Mouse (Mus musculus) ES-Bruce4 (cell line): ENCODE results near the gene Chrna9. TPM values are rescaled to one million over a fixed set of nuclear protein-coding genes. Genes with fewer than 3 reads are reported as not detected.

ENCODE experiments used
- H3K27ac ChIP-seq: 2 replicates; pipeline ENCODE4 v1.5.1; 2012; ENCODE audit warnings: low read length, inconsistent platforms; ENCODE audit not compliant: insufficient read depth
- H3K27me3 ChIP-seq: 2 replicates; pipeline ENCODE4 v1.6.1; 2012; ENCODE audit warnings: mild to moderate bottlenecking, low read length, inconsistent platforms; ENCODE audit not compliant: control insufficient read depth, poor library complexity, insufficient read depth, severe bottlenecking
- H3K36me3 ChIP-seq: 2 replicates; pipeline ENCODE4 v1.6.1; 2012; ENCODE audit warnings: inconsistent platforms, mild to moderate bottlenecking, low read length, moderate library complexity; ENCODE audit not compliant: control insufficient read depth, poor library complexity, insufficient read depth, severe bottlenecking
- H3K4me1 ChIP-seq: one replicate; pipeline ENCODE4 v1.8.1; 2011; ENCODE audit warnings: low read length; ENCODE audit not compliant: control insufficient read depth, insufficient read depth
- H3K4me3 ChIP-seq: 2 replicates; pipeline ENCODE4 v1.5.1; 2011; ENCODE audit warnings: low read depth, mild to moderate bottlenecking, low read length
- H3K9ac ChIP-seq: 2 replicates; pipeline ENCODE4 v1.6.1; 2012; ENCODE audit warnings: low read depth, mild to moderate bottlenecking, inconsistent platforms; ENCODE audit not compliant: poor library complexity, severe bottlenecking
- H3K9me3 ChIP-seq: replicated peaks from 2 replicates; pipeline ENCODE4 v1.6.1; 2012; ENCODE audit warnings: mild to moderate bottlenecking, low read length, inconsistent platforms; ENCODE audit not compliant: control insufficient read depth, poor library complexity, insufficient read depth, severe bottlenecking
- CTCF ChIP-seq: IDR thresholded peaks from one replicate; pipeline ENCODE4 v1.8.1; 2011; ENCODE audit warnings: low read depth, low read length
- EP300 ChIP-seq: IDR thresholded peaks from 2 replicates; pipeline ENCODE4 v1.6.1; 2011; ENCODE audit warnings: low read depth, low read length; ENCODE audit not compliant: insufficient read depth
- POLR2A ChIP-seq: IDR thresholded peaks from one replicate; pipeline ENCODE4 v1.8.1; 2011; ENCODE audit warnings: low read length; ENCODE audit not compliant: insufficient read depth
- polyA plus RNA-seq: library from polyadenylated mRNA; stranded (reverse); fragments of >200 nt; gene quantifications from 2 replicates; pipeline ENCODE4 v1.2.4, GENCODE M21; 2011; ENCODE audit warnings: low read depth; ENCODE audit not compliant: missing spikeins, insufficient read depth, insufficient read length

Gene Chrna9
- polyA plus RNA-seq, 1 experiment = 5.6 TPM

- Histone ChIP-seq H3K4me3 (no peak overlapping the region), H3K4me1 (no peaks in the 10 kb centered on the region), H3K9me3 (no peaks in the 10 kb centered on the region), H3K9ac (no peak overlapping the region), H3K27ac (no peak overlapping the region), H3K27me3 (no peaks in the 10 kb centered on the region), H3K36me3 (no peaks in the 10 kb centered on the region)
- TF ChIP-seq POLR2A (no peak), EP300 (no peak), CTCF (no peak)
Measured at GRCm38 (mm10) chr5:65902811-65903210, 31.9 kb upstream of the Chrna9 start.

- Histone ChIP-seq H3K4me1 (no peaks in the 10 kb centered on the region), H3K9ac (no peak overlapping the region)
Measured at GRCm38 (mm10) chr5:65904476-65904875, 30.2 kb upstream of the Chrna9 start.

GRCm38 (mm10) chr5:65908751-65909150, 26.0 kb upstream of the Chrna9 start:
- no peaks in the 10 kb centered on the region for H3K27me3 ChIP-seq
- H3K9me3 ChIP-seq = no peaks in the 10 kb centered on the region
- H3K36me3 ChIP-seq = no peaks in the 10 kb centered on the region
- no peak for TF ChIP-seq CTCF
- no peak for TF ChIP-seq POLR2A
- no peak for TF ChIP-seq EP300
- H3K9ac ChIP-seq = no peak overlapping the region
- no peaks in the 10 kb centered on the region for H3K4me1 ChIP-seq
- H3K27ac ChIP-seq = no peak overlapping the region
- H3K4me3 ChIP-seq = no peak overlapping the region

More at GRCm38 (mm10) chr5:65904476-65904875, 30.2 kb upstream of the Chrna9 start:
- H3K9me3 ChIP-seq = no peaks in the 10 kb centered on the region
- TF ChIP-seq EP300 = no peak
- no peak for TF ChIP-seq CTCF
- TF ChIP-seq POLR2A = no peak
- no peak overlapping the region for H3K4me3 ChIP-seq
- H3K27ac ChIP-seq = no peak overlapping the region
- H3K36me3 ChIP-seq = no peaks in the 10 kb centered on the region
- H3K27me3 ChIP-seq = no peaks in the 10 kb centered on the region

GRCm38 (mm10) chr5:65909321-65909720, 25.4 kb upstream of the Chrna9 start:
- Histone ChIP-seq H3K4me3 (no peak overlapping the region), H3K27ac (no peak overlapping the region), H3K36me3 (no peaks in the 10 kb centered on the region), H3K4me1 (no peaks in the 10 kb centered on the region), H3K9ac (no peak overlapping the region), H3K9me3 (no peaks in the 10 kb centered on the region), H3K27me3 (no peaks in the 10 kb centered on the region)
- no peak for TF ChIP-seq EP300
- no peak for TF ChIP-seq CTCF
- no peak for TF ChIP-seq POLR2A

GRCm38 (mm10) chr5:65910398-65910797, 24.3 kb upstream of the Chrna9 start:
- Histone ChIP-seq H3K4me1 (no peaks in the 10 kb centered on the region), H3K27ac (no peak overlapping the region), H3K4me3 (no peak overlapping the region), H3K9me3 (no peaks in the 10 kb centered on the region), H3K36me3 (no peaks in the 10 kb centered on the region), H3K9ac (no peak overlapping the region), H3K27me3 (no peaks in the 10 kb centered on the region)
- TF ChIP-seq EP300 = no peak
- TF ChIP-seq CTCF = no peak
- TF ChIP-seq POLR2A = no peak

GRCm38 (mm10) chr5:65911676-65912075, 23.0 kb upstream of the Chrna9 start:
- Histone ChIP-seq H3K27ac (peak overlapping the region; percentile 54), H3K4me1 (no peaks in the 10 kb centered on the region), H3K27me3 (no peaks in the 10 kb centered on the region), H3K9ac (peak overlapping the region; percentile 15; the same call in 1 of the 2 replicates), H3K9me3 (no peaks in the 10 kb centered on the region), H3K36me3 (no peaks in the 10 kb centered on the region), H3K4me3 (peak overlapping the region; percentile 12)
- TF ChIP-seq EP300 (no peak), CTCF (no peak), POLR2A (no peak)
